Mouse (Mus musculus) layer of hippocampus, adult 9-10 months (tissue): ENCODE measurements around the gene Fnd3c2.
A peak's percentile ranks its signal among the peaks of the same experiment; 100 is the strongest.
"Not testable (repeated sequence)": the region's sequence is repeated elsewhere in the genome, so short reads cannot be mapped to it uniquely, and the experiment has no call there.

ENCODE experiments used
- DNase-seq: peaks from one replicate; pipeline ENCODE4 v3.0.0; 2022; ENCODE audit warnings: low spot score

Fnd3c2 gene

DNA sequence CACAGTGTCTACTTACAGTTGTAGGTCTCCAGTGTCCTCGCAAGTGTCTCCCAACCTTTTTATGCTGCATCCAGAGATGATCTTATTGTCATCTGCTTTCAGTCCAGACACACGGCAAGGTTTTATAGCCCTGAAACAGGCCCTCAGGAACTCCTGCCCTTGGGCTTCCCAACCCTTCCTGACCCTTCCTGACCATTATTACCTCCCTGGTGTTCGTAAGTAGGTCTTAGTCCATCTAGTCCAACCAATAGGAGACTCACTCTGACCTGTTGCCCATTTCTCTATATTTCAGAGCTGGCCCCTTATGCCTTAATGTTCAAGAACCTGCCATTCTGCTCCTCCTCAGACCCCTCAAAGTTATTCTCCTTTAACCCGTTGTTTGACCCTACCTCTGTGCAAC lies at the start of gene Fnd3c2:
TSS of gene Fnd3c2 (minus strand) at position 101 of the 400 bp plus-strand sequence.
- no peak for DNase-seq

DNA sequence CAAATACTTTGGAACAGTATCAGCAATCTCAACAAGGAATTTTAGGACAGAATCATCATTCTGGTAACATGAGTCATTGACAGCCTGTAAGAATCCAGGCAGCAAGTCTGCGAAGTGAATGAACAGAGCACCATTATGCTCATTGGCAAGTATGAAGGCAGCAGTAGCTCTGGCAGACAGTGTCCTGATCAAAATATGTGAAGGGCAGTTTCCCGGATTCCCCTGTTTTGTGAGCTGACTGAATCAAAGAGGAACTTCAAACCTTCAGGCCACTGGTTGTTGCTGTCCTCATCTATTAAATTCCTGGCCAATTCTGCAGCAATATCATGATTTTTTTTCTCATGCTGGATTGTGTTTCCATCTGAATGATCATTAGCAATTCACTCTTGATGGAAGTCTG lies 29.3 kb upstream of the Fnd3c2 start:
- DNase-seq = no peak

DNA sequence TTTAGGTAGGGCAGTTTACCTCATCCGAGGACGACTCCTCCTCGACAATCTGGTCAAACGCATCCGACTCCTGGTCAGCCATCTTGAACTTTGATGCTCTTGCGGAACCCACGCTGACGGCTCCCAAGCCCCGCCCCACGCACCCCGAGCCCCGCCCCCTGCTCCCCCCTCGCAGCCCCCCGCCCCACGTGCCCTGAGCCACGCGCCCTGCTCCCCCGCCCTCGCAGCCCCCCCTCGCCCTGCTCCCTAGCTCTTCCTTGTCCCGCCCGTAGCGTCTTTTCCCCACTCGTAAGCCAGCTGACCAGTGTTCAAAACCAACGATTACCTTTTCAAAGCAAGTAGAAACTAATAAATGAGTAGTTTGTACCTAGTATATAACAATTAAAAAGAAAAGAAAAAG lies 34.1 kb downstream of the Fnd3c2 start, which contains the start of gene Taf9b:
TSS of gene Taf9b (minus strand) at position 101 of the 400 bp plus-strand sequence.
- no peak for DNase-seq

DNA sequence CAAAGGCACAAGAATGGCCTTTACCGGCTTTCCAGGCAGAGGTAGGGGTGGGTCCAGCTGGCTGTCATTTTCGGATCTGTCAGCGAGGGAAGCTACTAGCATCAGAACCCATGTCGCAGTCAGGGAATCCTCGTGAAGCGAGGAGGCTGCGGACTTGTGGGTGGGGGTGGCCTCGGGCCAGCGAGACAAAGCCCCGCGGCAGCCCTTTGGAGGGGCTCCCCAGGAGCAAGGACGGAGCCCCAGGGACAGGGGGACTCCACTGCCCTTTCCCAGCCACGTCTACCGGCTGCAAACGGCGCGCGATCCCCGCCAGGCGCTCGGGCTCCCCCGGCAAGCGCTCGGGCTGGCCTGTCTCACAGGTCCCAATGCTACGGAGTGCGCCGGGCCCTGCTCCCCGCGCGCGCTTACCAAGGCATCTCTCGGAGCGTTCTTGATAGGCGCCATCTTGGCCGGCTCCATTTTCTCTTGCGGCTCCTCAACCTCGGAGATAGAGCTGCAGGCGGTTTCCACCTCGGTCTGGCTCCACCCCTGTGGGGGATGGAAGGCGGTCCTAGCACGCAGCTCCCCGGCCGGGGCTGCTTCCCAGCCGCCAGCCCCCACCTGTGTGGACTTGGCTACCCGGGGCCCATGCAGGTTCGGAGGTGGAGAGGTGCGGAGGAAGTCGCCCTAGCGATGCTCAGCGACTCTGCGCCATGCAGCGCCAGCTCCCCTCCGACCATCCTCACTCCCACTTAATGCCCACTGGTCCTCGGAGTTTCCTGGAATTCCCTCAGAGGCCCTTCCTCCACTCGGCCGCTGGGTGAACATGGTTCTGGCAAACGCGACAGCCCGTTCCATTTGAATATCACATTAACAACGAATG lies 35.8 kb downstream of the Fnd3c2 start:
- peak; percentile 36 for DNase-seq

DNA sequence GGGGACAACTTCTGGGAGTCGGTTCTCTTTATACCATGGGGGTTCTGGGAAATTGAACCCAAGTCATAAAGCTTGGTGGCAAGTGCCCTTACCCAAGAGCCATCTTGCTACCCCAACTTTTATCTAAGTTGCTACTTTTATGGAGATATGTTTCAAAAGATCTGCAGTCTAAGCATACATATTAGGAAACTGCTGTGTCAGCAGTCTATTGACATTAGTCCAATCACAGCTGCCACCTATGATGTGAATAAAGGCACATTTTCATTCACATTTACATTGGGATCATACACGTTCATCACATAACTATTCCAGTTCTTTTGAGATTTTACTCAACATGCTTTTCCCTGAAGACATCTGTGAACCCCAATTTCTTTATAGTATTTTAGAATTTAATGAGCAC lies 46.1 kb downstream of the Fnd3c2 start:
- no peak for DNase-seq

DNA sequence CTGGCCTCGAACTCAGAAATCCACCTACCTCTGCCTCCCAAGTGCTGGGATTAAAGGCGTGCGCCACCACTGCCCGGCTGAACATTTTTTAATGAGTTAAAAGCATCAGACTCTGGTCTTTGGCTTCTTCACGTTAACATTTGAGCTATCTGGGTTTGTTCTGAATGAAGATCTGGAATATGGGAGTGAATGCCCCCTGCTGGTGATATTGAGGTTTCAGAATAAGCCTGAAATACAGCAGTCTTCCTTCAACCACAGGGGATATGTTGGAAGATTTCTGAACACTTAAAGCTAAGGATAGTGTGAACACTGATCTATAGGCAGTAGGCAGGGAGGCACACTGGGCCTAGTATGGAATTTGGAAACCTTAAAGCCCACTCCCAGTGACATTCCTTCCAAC lies 56.3 kb downstream of the Fnd3c2 start:
- DNase-seq = no peak

DNA sequence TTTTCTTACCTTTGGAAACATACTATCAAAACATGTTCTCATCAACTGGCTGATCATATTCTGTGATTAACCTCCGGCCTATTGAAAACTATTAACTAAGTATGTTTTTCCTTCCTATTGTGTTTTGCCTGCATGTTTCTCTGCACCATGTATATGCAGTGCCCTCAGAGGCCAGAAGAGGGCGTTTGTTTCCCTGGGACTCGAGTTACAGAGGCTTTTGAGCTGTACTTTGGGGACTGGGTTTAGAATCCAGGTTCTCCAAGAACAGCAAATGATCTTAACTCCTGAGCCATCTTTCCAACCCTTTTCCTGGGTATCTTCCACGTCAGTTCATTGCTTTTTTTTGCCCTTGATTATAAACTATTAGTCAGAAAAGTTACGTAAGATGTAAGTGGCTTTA lies 57.9 kb downstream of the Fnd3c2 start:
- DNase-seq = no peak

DNA sequence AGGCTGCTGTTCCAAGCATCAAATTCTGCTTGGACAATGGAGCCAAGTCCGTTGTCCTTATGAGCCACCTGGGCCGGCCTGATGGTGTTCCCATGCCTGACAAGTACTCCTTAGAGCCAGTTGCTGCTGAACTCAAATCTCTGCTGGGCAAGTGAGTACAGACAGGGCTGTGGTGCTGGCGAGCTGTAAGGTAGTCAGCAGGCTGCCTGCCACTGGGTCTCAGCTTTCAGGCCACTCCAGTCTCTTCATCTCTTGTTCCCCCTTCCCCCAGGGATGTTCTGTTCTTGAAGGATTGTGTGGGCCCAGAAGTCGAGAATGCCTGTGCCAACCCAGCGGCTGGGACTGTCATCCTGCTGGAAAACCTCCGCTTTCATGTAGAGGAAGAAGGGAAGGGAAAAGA lies 60.8 kb downstream of the Fnd3c2 start:
- DNase-seq = not testable (repeated sequence)

DNA sequence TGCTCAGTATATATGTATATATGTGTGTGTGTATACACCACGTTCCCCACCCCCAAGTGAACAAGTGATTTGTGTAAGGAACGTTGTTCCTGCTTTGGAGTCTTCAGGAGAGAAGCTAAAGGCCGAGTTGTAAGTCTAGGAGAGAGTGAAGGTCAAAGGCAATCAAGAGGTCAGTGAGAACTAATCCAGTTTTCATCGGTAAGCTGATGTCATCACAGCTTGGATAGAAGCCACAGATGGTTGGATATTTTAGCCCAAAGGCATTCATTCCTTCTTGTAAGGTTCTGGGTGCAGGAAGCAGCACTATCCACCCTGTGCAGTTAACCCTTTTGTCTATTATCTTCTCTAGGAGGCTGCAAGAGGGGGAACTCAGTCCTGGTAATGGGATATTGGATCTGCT lies 65.1 kb downstream of the Fnd3c2 start:
- DNase-seq = no peak

DNA sequence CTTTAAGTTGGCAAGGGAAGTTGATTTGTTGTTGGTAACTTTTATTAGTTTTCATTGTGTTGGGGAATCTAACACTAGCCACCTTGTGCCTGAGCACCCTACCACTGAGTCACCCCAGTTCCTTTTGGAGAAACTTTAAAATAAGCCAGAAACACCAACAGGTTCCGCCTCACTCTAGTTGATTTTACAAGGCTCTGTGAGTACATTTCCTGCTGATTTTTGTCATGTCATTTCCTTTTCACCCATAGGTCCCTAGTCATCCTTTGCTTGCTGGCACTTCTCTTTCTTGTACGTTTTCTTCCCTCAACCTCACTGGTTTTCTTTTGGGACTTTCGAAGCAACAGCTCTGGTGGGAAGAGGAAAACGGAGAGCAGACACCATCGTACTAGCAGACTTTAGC lies 65.8 kb downstream of the Fnd3c2 start:
- DNase-seq = no peak

DNA sequence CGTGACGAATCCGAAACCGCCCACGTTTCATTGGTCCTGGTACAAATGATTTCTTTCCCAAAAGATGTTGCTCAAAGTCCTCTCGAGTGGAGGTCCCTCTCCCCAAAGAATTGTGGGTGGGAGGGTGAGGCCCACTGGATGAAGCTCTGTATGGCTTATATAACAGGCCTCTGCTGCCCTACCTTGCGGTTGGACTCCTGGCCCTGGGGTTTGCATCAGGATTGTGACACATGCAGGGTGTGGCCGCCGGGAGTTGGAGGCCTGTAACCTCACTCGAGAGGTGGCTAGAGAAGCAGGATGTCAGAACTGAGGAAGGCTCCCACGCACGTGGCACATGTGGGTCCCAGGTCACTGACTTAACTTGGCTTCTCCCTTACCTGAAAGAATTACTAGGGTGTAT lies 67.4 kb downstream of the Fnd3c2 start:
- no peak for DNase-seq

DNA sequence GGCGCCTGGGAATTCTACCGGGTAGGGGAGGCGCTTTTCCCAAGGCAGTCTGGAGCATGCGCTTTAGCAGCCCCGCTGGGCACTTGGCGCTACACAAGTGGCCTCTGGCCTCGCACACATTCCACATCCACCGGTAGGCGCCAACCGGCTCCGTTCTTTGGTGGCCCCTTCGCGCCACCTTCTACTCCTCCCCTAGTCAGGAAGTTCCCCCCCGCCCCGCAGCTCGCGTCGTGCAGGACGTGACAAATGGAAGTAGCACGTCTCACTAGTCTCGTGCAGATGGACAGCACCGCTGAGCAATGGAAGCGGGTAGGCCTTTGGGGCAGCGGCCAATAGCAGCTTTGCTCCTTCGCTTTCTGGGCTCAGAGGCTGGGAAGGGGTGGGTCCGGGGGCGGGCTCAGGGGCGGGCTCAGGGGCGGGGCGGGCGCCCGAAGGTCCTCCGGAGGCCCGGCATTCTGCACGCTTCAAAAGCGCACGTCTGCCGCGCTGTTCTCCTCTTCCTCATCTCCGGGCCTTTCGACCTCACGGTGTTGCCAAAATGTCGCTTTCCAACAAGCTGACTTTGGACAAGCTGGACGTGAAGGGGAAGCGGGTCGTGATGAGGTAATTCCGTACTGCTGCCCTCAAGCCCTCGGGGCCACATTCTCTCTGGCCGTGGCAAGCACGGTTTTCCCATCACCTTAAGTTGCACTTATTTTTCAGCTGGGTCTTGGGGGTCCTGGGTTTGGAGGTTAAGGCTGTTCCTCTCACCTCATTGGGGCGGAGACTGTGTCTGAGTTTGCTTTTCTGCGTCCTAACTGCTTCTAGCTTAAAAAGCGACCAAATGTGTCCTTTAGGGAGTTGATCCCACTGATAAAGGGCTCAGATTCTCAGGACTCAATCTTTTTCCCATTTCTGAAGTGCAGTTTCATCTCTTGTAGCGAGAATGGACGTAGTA lies 68.2 kb downstream of the Fnd3c2 start, which contains the start of gene Pgk1:
TSS of gene Pgk1 (plus strand) at position 388 of the 937 bp plus-strand sequence.
- DNase-seq = peak; percentile 64

DNA sequence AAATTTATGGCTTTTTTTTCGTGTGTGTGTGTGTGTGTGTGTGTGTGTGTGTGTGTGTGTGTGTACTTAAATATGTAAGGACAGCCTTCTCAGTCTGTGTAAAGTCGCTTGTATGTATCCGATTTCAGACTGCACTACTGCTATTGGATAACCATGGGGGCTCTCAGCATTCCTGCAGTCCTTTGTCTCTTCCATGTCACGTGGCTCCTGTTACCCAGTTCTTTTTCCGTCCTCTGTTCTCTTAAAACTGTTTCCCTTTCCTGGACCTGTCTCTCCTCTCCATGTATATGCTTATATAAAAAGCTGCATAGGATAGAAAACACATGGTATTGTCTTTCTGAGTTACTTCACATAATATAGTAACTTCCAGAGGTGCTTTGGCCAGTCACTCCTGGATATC lies 69.5 kb downstream of the Fnd3c2 start:
- no peak for DNase-seq
